Mouse (Mus musculus) liver, postnatal 0 days (tissue): ENCODE measurements around the gene Pdx1. TPM values are rescaled to one million over a fixed set of nuclear protein-coding genes. Genes with fewer than 3 reads are reported as not detected.

Experiments
- ATAC-seq: fragments of 200-750 bp; cut with Nextera tagmentation; 2 replicates; pipeline ENCODE4 v1.8.0; 2017; ENCODE audit warnings: mild to moderate bottlenecking, moderate library complexity
- DNase-seq: peaks from one replicate; pipeline ENCODE4 v3.0.0-alpha.2; 2016
- H3K27ac ChIP-seq: fragments of 300-500 bp; sonication (generic); 2 replicates; pipeline ENCODE4 v1.5.1; 2014; ENCODE audit warnings: antibody characterized with exemption, moderate library complexity, mild to moderate bottlenecking, low read depth
- H3K27me3 ChIP-seq: fragments of 300-500 bp; sonication (generic); 2 replicates; pipeline ENCODE4 v1.6.1; 2014; ENCODE audit warnings: low read length, control low read depth, mixed read lengths; ENCODE audit not compliant: insufficient read depth
- H3K36me3 ChIP-seq: fragments of 300-500 bp; sonication (generic); replicated peaks from 2 replicates; pipeline ENCODE4 v1.6.1; 2014; ENCODE audit warnings: mild to moderate bottlenecking, control low read depth, low read length, moderate library complexity, mixed read lengths; ENCODE audit not compliant: insufficient read depth
- H3K4me1 ChIP-seq: fragments of 300-500 bp; sonication (generic); 2 replicates; pipeline ENCODE4 v1.6.1; 2014; ENCODE audit warnings: antibody characterized with exemption, mild to moderate bottlenecking, control low read depth; ENCODE audit not compliant: insufficient read depth
- H3K4me2 ChIP-seq: fragments of 300-500 bp; sonication (generic); 2 replicates; pipeline ENCODE4 v1.6.1; 2014; ENCODE audit warnings: low read depth, mild to moderate bottlenecking, low read length, moderate library complexity, mixed read lengths
- H3K4me3 ChIP-seq: fragments of 300-500 bp; sonication (generic); 2 replicates; pipeline ENCODE4 v1.5.1; 2014; ENCODE audit warnings: low read depth, low read length
- H3K9ac ChIP-seq: fragments of 300-500 bp; sonication (generic); replicated peaks from 2 replicates; pipeline ENCODE4 v1.6.1; 2014; ENCODE audit warnings: mild to moderate bottlenecking, moderate library complexity
- H3K9me3 ChIP-seq: fragments of 300-500 bp; sonication (generic); 2 replicates; pipeline ENCODE4 v1.6.1; 2016; ENCODE audit warnings: mild to moderate bottlenecking, control low read depth, low read length, mixed read lengths
- CTCF ChIP-seq: sonication (generic); IDR thresholded peaks from 2 replicates; pipeline ENCODE4 v1.5.1; 2016; ENCODE audit warnings: antibody characterized with exemption, low read depth
- EP300 ChIP-seq: IDR thresholded peaks from 2 replicates; pipeline ENCODE4 v1.6.1; 2016; ENCODE audit warnings: antibody characterized with exemption, low read depth, mild to moderate bottlenecking
- WGBS: fragments of 180-500 bp; shearing (Covaris S2); extraction: QIAGEN DNeasy Blood & Tissue Kit; methylation state at CpG from one replicate; pipeline ENCODE4 v1.1.7; 2014; ENCODE audit not compliant: insufficient replicate concordance; 5-methylcytosine and 5-hydroxymethylcytosine counted together
- polyA plus RNA-seq: library from polyadenylated mRNA; unstranded; fragments of >200 nt; fragmentation: Nextera tagmentation; extraction: Ambion mirVana; gene quantifications from 2 replicates; pipeline ENCODE4 v1.2.1, GENCODE M21; 2015

Gene Pdx1
- polyA plus RNA-seq, 1 experiment from 2014 or later: not detected

DNA sequence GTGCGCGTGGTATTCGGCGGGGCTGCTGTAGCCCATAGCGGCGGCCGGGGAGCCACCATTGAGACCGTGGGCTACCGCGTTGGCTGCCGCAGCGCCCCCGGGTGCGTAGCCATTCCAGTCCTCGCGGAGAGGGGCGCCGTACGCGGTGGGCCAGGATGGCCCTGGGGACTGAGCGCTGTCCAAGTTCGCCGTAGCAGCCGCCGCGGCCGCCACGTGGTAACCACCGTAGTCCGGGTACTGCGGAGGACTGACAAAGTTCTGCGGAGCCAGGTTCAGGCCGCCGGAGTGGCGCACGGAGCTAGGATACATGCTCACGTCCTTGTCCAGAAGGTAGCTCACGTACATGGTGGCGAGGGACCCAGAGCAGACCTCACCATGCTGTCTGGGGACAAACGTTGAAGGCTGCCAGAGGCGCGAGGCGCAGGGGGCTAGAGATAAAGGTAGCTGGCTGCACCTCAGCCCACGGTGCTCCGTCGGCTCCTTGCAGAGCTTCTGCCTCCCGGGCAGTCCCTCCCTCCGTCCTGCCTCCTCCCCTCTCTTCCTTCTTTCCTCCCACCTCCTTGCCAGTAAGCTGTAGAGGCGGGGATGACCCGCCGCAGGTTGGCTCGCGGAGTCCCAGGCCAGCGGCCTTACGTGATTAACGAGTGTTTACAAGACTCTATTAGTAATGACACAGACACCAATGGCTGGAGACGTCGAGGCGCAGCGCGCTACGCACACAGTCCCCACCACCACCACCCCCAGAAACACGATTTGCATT is 37.1 kb downstream of the Pdx1 start, which contains the start of gene Cdx2:
TSS of gene Cdx2 (minus strand) at position 633 of the 760 bp plus-strand sequence.
- peaks cover 97% of the 10 kb centered on the region for H3K27me3 ChIP-seq
- WGBS: 2% methylated on average over 60 of the region's 63 CpGs
- H3K4me2 ChIP-seq: no peak within 1 kb of the TSS
- no peak within 1 kb of the TSS for H3K27ac ChIP-seq
- peak within 1 kb of the TSS; percentile 17; the same call in 1 of the 2 replicates for H3K4me3 ChIP-seq
- no peak within 1 kb of the TSS for H3K9ac ChIP-seq
- no peaks in the 10 kb centered on the region for H3K9me3 ChIP-seq
- no peaks in the 10 kb centered on the region for H3K36me3 ChIP-seq
- DNase-seq: no peak
- 0 out of 2 replicates have a peak, but pooled peaks cover 2% of the 10 kb centered on the region for H3K4me1 ChIP-seq
- TF ChIP-seq CTCF: no peak
- TF ChIP-seq EP300: no peak
- peak; percentile 25; the same call in 1 of the 2 replicates for ATAC-seq

DNA sequence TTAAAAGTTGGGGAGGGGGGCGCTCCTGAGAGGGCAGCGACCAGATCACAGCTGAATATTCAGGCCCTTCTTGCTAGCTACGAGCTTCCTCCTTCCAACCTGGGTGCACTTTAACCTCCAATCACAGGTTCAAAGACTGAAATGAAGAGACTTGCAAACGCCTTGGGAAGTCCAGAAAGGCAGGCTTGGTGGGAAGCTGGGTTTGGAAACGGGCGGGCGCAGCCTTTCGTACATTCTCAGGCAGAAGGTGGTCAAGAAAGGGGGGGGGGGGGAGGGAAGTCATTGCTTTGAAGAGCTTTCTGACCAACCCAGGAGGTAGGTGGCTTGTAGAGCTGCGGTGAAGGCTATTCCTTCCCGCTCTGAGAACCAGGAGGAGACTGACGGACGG is 37.6 kb downstream of the Pdx1 start:
- H3K4me1 ChIP-seq: 0 out of 2 replicates have a peak, but pooled peaks cover 2% of the 10 kb centered on the region
- H3K4me3 ChIP-seq: no peak overlapping the region
- no peak for ATAC-seq
- H3K36me3 ChIP-seq: no peaks in the 10 kb centered on the region
- WGBS: 5% methylated on average over 12 of the region's 12 CpGs
- H3K4me2 ChIP-seq: no peak overlapping the region
- peaks cover 97% of the 10 kb centered on the region for H3K27me3 ChIP-seq
- no peak overlapping the region for H3K27ac ChIP-seq
- H3K9ac ChIP-seq: no peak overlapping the region
- DNase-seq: no peak
- TF ChIP-seq CTCF (no peak), EP300 (no peak)
- no peaks in the 10 kb centered on the region for H3K9me3 ChIP-seq

DNA sequence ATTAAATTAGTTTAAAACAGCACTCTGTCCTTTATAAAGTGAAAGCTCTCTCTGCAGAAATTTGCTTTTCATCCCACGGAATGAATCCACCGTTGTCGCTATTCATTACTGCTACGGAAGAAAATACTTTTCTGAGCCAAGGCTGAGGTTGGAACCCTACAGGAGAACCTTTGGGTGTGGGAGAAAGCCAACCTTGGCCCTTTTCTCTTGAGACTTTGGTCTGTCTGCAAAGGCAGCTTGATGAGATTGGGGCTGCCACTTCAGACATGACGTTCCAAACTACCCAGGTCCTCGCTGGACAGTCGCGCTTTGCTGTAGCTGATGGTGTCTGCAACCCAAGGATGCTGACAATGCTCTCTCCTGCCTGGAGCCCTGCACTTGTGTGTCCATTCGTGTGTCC is 38.7 kb downstream of the Pdx1 start:
- no peak overlapping the region for H3K9ac ChIP-seq
- no peaks in the 10 kb centered on the region for H3K36me3 ChIP-seq
- no peak overlapping the region for H3K4me2 ChIP-seq
- no peak for DNase-seq
- 0 out of 2 replicates have a peak, but pooled peaks cover 2% of the 10 kb centered on the region for H3K4me1 ChIP-seq
- 12% methylated on average over 9 of the region's 9 CpGs for WGBS
- no peaks in the 10 kb centered on the region for H3K9me3 ChIP-seq
- no peak overlapping the region for H3K27ac ChIP-seq
- no peak overlapping the region for H3K4me3 ChIP-seq
- peaks cover 96% of the 10 kb centered on the region for H3K27me3 ChIP-seq
- no peak for ATAC-seq
- TF ChIP-seq CTCF (no peak), EP300 (no peak)

DNA sequence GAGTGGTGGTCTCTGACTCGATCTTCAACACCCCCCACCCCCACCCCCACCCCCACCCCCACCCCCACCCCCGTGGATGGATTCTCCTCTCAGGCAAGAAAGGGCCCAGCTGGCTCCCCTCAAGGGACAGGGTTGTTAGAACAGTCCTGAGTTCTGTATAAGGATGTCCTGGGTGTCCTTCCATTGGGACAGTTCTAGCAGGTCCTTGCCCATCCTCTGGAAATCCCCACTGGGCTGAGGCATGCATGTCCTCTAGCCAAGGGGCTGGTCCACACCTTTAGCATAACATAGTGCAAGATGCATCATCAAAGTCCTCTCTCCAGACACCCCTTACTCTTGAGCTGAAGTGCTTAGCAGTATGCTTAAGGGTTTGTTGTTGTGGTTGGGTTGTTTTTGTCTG is 40.0 kb downstream of the Pdx1 start:
- Histone ChIP-seq H3K36me3 (0 out of 2 replicates have a peak, but pooled peaks cover 4% of the 10 kb centered on the region), H3K27ac (no peak overlapping the region), H3K27me3 (peaks cover 96% of the 10 kb centered on the region), H3K4me2 (no peak overlapping the region), H3K9me3 (no peaks in the 10 kb centered on the region), H3K9ac (no peak overlapping the region), H3K4me1 (0 out of 2 replicates have a peak, but pooled peaks cover 2% of the 10 kb centered on the region), H3K4me3 (no peak overlapping the region)
- WGBS: 0% methylated on average over 2 of the region's 2 CpGs
- DNase-seq (no peak), ATAC-seq (no peak)
- no peak for TF ChIP-seq CTCF
- no peak for TF ChIP-seq EP300

DNA sequence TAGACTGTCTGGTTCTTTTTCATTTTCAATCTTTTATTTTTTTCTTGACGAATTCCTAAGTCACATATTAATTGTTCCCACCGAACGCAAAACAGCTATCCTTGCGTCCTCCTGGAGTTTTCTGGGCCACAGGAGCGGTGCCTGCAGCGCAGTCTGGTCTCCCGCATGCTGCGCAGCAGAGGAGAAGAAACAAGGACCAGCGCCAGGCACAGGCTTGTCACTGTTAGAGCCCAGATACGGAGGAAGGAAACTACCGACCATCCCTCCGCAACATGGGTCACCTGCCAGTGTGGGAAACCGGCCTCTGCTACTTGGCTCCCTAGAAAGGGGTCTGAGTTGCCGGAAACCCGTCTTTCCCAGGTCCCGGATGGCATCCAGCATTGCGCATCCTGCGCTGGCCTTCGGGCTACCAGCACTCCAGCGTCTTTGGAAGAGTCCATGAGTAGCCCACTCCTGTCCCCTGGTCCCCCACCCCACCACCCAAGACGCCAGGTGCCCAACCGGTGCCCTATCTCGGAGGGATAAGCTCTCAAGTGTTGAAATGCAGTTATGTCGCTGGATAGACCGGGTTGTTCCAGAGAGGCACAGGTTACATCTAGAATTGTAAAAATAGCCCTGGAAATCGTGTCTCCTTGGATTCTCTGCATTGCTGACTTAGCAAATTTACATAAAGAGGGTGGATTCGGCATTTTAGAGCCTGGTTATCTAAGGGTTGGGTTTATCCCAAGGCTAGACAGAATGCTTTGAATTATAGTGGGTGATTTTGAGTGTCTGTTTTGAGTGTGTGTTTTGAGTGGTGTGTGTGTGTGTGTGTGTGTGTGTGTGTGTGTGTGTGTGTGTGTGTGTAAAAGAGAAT is 43.3 kb downstream of the Pdx1 start:
- no peaks in the 10 kb centered on the region for H3K9me3 ChIP-seq
- H3K27me3 ChIP-seq: peaks cover 91% of the 10 kb centered on the region
- TF ChIP-seq EP300 (no peak), CTCF (no peak)
- H3K27ac ChIP-seq: no peak overlapping the region
- H3K9ac ChIP-seq: no peak overlapping the region
- H3K4me1 ChIP-seq: no peaks in the 10 kb centered on the region
- H3K36me3 ChIP-seq: 0 out of 2 replicates have a peak, but pooled peaks cover 5% of the 10 kb centered on the region
- no peak; the same call in 1 of the 2 replicates for ATAC-seq
- H3K4me3 ChIP-seq: no peak overlapping the region
- WGBS: 3% methylated on average over 27 of the region's 27 CpGs
- DNase-seq: peak; percentile 16
- no peak overlapping the region for H3K4me2 ChIP-seq
